Mouse (Mus musculus): ENCODE measurements around the gene Cyth1.

GRCm38 (mm10) chr11:118216468-118216867 lies 31.9 kb downstream of the Cyth1 start:
- no peak for TF ChIP-seq FLI1 (IDR thresholded peaks at IDR 0.05; ENCODE audit: low read length)
- TF ChIP-seq GATA1 (IDR thresholded peaks at IDR 0.05; ENCODE audit: borderline replicate concordance, low read length) = no peak
